Mouse (Mus musculus): ENCODE measurements at regions not wholly inside any gene's neighbourhood (a gene's known extent, or its start where the extent isn't known, plus 50 kb on each side); places are given as distances from the start of the nearest gene placed in this dataset.

GRCm38 (mm10) chr13:60303561-60303960, 126.4 kb upstream of the Gas1 start:
- DNase-seq = no peak

DNA sequence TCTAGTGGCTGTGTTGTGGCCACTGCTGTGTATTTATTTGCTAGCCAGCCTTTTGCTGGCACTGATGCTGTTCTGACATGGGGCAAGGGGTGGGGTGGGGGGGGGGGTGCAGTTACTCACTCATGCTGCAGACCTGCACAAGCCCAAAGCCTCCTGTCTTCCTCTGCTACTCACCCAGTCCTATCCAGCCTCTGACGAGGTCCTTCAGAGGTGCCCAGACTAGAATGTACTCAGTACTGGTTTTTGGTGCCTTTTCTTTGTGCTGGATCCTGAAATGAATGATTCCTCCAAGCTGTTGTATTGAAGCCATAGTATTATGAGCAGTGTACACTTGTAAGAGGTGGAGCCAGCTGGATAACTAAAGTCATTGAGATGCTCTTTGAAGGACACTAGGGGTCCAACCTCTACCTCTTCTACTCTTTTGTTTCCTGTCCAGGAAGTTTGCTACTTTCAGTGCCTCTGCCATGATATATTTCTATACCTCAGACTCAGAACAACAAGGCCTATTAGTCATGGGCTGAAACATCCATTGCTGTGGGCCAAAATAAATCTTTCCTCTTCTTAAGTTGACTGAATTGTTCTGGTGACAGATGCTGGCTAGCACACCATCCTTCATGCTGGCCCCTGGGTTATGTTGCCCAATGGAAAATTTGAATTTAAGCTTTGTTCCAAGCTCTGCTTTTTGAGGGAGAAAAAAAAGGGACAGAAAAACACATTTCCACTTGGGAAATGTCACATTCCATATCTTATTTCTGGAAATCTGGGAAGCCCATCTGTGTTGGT, 128.1 kb upstream of the Gas1 start:
- no peak for DNase-seq

GRCm38 (mm10) chr13:60308062-60308801, 131.1 kb upstream of the Gas1 start:
- DNase-seq = no peak

GRCm38 (mm10) chr13:60309482-60309881, 132.3 kb upstream of the Gas1 start:
- no peak for DNase-seq

GRCm38 (mm10) chr13:60309926-60310325, 132.8 kb upstream of the Gas1 start:
- DNase-seq = no peak

DNA sequence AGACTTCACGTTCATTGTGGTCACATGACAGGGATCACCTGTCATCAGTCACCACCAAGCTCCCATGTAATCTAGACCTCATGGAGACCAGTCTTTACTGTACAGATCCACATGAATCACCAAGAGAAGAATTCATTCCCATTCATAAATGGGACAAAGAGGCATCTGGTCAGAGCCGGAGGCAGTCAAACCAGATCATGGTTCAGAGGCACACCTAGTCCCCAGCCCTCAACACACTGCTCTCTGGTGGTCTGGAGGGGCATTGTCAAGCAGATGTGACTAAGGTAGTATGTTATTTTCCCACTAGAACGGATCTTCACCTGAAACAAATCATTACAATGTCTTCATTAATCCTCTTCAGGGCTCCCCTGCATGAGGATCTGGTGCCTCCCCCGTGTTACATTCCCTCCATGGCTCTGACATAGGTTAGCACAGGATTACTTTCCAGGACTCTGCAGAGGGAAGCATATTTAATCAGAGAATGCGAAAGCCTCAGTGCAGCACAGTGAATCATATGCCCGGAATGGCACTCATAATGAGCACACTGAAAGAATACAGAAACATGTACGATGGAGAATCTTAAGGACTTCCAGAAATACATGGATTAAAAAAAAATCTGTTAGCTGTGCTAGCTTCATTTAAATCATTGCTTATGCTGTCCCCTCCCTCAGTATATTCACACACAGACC, 135.4 kb upstream of the Gas1 start:
- DNase-seq = no peak

GRCm38 (mm10) chr13:60318436-60319020, 141.4 kb upstream of the Gas1 start:
- DNase-seq = no peak

DNA sequence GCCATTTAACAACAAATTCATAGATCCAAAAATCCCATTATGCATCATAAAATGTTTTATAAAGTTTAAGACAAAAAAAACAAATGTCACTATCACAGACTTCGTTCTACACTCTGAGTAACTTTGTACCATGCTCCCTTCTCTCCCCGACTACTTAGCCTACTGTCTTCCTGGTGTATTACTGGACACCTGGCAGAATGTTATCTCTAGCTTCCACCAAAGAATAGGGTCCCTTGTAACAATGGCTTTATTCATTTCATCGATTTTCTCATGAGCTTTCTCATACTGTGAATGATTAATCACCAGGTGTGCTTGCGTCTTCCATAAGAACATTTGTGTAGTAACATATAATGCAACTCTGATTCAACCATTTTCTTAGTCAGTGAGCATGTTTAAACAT, 142.1 kb upstream of the Gas1 start:
- DNase-seq = no peak

DNA sequence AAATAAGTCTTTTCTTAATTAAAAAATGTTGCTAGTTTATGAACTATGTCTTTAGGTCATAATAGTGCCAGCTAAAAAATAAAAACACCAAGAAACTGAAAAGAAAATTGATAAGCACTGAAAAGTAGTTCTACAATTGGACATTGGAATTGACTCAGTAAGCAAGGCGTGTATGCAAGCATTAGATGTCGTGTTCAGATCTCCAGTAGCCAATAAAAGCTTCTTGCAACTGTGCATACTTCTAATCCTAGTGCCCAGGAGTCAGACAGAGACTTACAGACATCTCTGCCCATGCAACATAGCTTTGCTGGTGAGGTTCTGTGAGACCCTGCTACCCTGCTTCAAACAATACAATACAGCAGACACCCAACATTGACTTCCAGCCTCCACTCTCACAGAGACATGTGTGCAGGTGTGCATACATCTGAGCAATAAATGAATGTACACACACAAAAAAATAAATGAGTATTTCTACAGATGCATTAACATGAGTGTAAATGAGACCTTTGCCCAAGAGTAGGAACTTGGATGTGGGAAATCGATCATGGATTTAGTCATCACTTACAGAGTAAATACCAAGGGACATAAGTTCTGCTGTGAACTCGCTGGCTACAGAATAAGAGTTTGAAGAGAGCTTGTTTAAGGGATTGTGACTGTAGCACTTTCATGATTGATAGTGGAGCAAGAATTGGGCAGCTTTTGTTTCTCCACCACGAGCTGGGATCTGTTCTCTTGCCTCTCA, 142.9 kb upstream of the Gas1 start:
- DNase-seq = no peak

- no peak for DNase-seq
These were observed 145.4 kb upstream of the Gas1 start for GRCm38 (mm10) chr13:60322579-60322978.

GRCm38 (mm10) chr13:60330475-60331258, 153.5 kb upstream of the Gas1 start:
- DNase-seq = no peak

DNA sequence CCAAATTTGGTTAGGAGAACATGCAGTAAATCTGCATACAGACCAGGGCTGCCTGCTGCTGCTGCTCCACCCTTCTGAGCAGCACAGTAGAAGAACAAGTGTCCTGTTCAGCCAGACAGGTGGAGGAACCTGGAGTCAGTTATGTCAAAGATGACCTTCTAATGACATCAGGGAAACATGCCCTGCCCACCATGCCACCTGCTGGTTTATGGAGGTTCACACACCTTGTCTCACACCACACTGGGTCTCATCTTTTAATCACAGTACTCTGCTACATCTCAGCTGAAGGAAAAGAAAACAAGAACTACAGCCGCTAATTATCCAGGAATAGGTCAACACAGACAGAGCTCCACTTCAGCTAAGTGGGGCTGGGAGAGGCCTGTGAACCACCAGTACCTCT, 159.0 kb upstream of the Gas1 start:
- DNase-seq = no peak

DNA sequence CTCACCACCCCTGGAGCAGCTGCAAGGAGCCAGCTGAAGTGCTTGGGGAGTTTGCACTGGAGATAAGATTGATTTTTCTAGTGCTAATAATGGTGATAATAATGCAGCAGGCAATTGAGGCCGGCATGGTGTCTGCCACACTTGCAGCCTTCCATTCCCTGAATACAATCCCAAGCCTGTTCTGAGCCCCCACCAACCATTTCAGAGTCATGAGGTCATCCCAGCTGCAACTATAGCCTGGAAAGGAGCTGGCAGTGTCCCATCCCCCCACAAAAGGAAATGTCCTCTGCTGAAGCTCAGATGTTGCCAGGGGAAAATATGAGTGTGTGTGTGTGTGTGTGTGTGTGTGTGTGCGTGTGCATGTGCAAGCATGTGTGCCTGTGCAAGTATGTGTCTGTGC, 160.2 kb upstream of the Gas1 start:
- DNase-seq = no peak

- no peak for DNase-seq
These were observed 160.9 kb upstream of the Gas1 start for GRCm38 (mm10) chr13:60338107-60338506.

GRCm38 (mm10) chr13:60340068-60340467, 162.9 kb upstream of the Gas1 start:
- DNase-seq = no peak

GRCm38 (mm10) chr13:60347881-60348280, 170.7 kb upstream of the Gas1 start:
- no peak for DNase-seq

DNA sequence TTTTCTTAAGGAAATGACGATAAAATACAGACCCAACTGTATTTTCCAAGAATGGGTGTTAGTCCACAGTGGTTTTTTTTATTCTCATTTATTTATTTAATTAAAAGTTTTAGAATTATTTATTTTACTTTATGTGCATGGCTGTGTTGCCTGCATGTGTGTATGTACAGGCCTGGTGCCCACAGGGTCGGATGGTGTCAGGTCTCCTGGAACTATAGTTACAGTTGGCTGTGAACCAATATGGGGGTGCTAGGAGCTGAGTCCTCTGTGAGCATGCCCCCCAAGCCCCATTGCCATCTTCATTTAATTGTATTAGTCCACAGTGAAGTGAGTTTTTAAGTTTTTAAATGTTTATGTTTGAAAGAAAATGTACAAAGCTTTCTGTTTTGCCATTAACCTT, 171.3 kb upstream of the Gas1 start:
- no peak for DNase-seq

GRCm38 (mm10) chr13:60355707-60356490, 178.7 kb upstream of the Gas1 start:
- no peak for DNase-seq

GRCm38 (mm10) chr13:60358408-60359060, 181.4 kb upstream of the Gas1 start:
- DNase-seq = no peak
